Mouse (Mus musculus): ENCODE measurements around the gene Vmn1r73. TPM values are rescaled to one million over a fixed set of nuclear protein-coding genes. Genes with fewer than 3 reads are reported as not detected.

The Vmn1r73 gene
- not detected in 2 replicates for polyA plus RNA-seq (2014; fragmentation: Nextera tagmentation; extraction: Ambion mirVana)

DNA sequence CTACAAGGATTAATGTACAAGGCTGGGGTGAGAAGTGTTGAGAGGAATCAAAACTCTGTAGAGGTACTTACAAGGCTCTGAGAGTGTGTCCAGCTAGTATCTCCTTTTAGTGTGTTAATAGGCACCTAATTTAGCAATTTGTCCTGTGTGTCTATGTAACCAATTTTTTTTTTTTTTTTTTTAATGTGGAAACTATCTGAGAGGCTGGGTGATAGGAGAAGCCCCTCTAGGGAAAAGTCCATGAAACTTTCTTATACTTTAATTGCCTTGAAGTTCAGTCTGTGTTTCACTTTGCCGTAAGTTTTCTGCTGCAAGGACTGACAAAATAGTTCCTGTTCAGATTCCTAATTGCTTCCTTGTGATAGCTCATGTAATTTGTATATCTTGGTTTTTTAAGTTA lies at the start of gene Vmn1r73:
Gene Vmn1r73, plus strand, starts transcription at position 301 of the 400 bp plus-strand sequence.
- no peak within 1 kb of the TSS for H3K9ac ChIP-seq
- no peak within 1 kb of the TSS for H3K27ac ChIP-seq (ENCODE audit: low read depth)
- no peaks in the 10 kb centered on the region for H3K27me3 ChIP-seq (ENCODE audit: insufficient read depth, low read length)
- DNase-seq (no peak), ATAC-seq (ENCODE audit: insufficient read depth) (no peak)
- no peak within 1 kb of the TSS for H3K4me3 ChIP-seq (ENCODE audit: low read depth, low read length)
- no peak for TF ChIP-seq CTCF (IDR thresholded peaks at IDR 0.05; ENCODE audit: low read depth)
- H3K36me3 ChIP-seq (ENCODE audit: insufficient read depth), result no peaks in the 10 kb centered on the region
- no peak within 1 kb of the TSS for H3K4me2 ChIP-seq
- no peaks in the 10 kb centered on the region; the same call in 1 of the 2 replicates for H3K9me3 ChIP-seq (ENCODE audit: low read depth, low read length)
- H3K4me1 ChIP-seq (ENCODE audit: insufficient read depth), result no peaks in the 10 kb centered on the region
- 90% methylated on average over 1 of the region's 1 CpGs for WGBS

Other genes starting within 250 kb of the Vmn1r73 start
- not detected in 2 replicates for gene Zscan4-ps2, start 216.0 kb upstream of the Vmn1r73 start, polyA plus RNA-seq (2014; fragmentation: Nextera tagmentation; extraction: Ambion mirVana)
- not detected in 2 replicates for gene Zscan4-ps3, start 121.0 kb upstream of the Vmn1r73 start, polyA plus RNA-seq (2014; fragmentation: Nextera tagmentation; extraction: Ambion mirVana)
- gene Vmn1r72, start 50.1 kb upstream of the Vmn1r73 start, polyA plus RNA-seq (2014; fragmentation: Nextera tagmentation; extraction: Ambion mirVana), result not detected in 2 replicates
- not detected in 2 replicates for gene Vmn1r74, start 103.7 kb downstream of the Vmn1r73 start, polyA plus RNA-seq (2014; fragmentation: Nextera tagmentation; extraction: Ambion mirVana)
- gene Vmn1r75, start 144.4 kb downstream of the Vmn1r73 start, polyA plus RNA-seq (2014; fragmentation: Nextera tagmentation; extraction: Ambion mirVana), result not detected in 2 replicates
- not detected in 2 replicates for gene Vmn1r76, start 207.9 kb downstream of the Vmn1r73 start, polyA plus RNA-seq (2014; fragmentation: Nextera tagmentation; extraction: Ambion mirVana)